Mouse (Mus musculus) G1E (cell line): Measurements from ENCODE around the gene Lrrc27.

Experiments
- CTCF ChIP-seq: IDR thresholded peaks from 2 replicates; pipeline ENCODE4 v1.5.1; 2012; ENCODE audit warnings: low read depth, low read length, inconsistent platforms, mixed read lengths
- GATA1 ChIP-seq: IDR thresholded peaks from 2 replicates; pipeline ENCODE4 v1.6.1; 2012; ENCODE audit warnings: borderline replicate concordance, low read length, inconsistent platforms, mixed read lengths
- GATA2 ChIP-seq: IDR thresholded peaks from 2 replicates; pipeline ENCODE4 v1.6.1; 2012; ENCODE audit warnings: low read depth, low read length, inconsistent platforms, borderline replicate concordance
- POLR2AphosphoS5 ChIP-seq: IDR thresholded peaks from 2 replicates; pipeline ENCODE4 v1.6.1; 2012; ENCODE audit warnings: low read depth, low read length, inconsistent platforms; ENCODE audit not compliant: insufficient replicate concordance

GRCm38 (mm10) chr7:139211761-139212160 is 1.0 kb upstream of the Lrrc27 start:
- TF ChIP-seq CTCF (no peak), GATA1 (no peak), POLR2AphosphoS5 (no peak), GATA2 (no peak)
